Mouse (Mus musculus): ENCODE data around the gene Gm3250. TPM values are rescaled to one million over a fixed set of nuclear protein-coding genes. Genes with fewer than 3 reads are reported as not detected.

The Gm3250 gene
- polyA plus RNA-seq, 1 experiment from 2014 or later = not detected

Other genes starting within 250 kb of the Gm3250 start
- gene Pttg1ip, start 200.8 kb downstream of the Gm3250 start, polyA plus RNA-seq (2015; fragmentation: Nextera tagmentation; extraction: Ambion mirVana) = 87.3 and 94.5 TPM in 2 replicates
- gene Sumo3, start 176.4 kb downstream of the Gm3250 start, polyA plus RNA-seq (2015; fragmentation: Nextera tagmentation; extraction: Ambion mirVana) = 82.3 and 92.2 TPM in 2 replicates
- gene Gm49325, start 176.3 kb downstream of the Gm3250 start, polyA plus RNA-seq (2015; fragmentation: Nextera tagmentation; extraction: Ambion mirVana) = 0.61 TPM in 1 of 2 replicates, not detected in the other
- 43.7 and 46.3 TPM in 2 replicates for gene Ube2g2, start 160.3 kb downstream of the Gm3250 start, polyA plus RNA-seq (2015; fragmentation: Nextera tagmentation; extraction: Ambion mirVana)
- 0.05 TPM in 1 of 2 replicates, not detected in the other for gene Tspear, start 96.0 kb downstream of the Gm3250 start, polyA plus RNA-seq (2015; fragmentation: Nextera tagmentation; extraction: Ambion mirVana)
- not detected in 2 replicates for gene Gm19402, start 91.8 kb downstream of the Gm3250 start, polyA plus RNA-seq (2015; fragmentation: Nextera tagmentation; extraction: Ambion mirVana)
- gene Gm9508, start 85.3 kb downstream of the Gm3250 start, polyA plus RNA-seq (2015; fragmentation: Nextera tagmentation; extraction: Ambion mirVana) = not detected in 2 replicates
- not detected in 2 replicates for gene Gm10272, start 75.9 kb downstream of the Gm3250 start, polyA plus RNA-seq (2015; fragmentation: Nextera tagmentation; extraction: Ambion mirVana)
- gene Gm10024, start 71.1 kb downstream of the Gm3250 start, polyA plus RNA-seq (2015; fragmentation: Nextera tagmentation; extraction: Ambion mirVana) = not detected in 2 replicates
- gene Gm10142, start 66.7 kb downstream of the Gm3250 start, polyA plus RNA-seq (2015; fragmentation: Nextera tagmentation; extraction: Ambion mirVana) = not detected in 2 replicates
- not detected in 2 replicates for gene Krtap12-1, start 61.9 kb downstream of the Gm3250 start, polyA plus RNA-seq (2015; fragmentation: Nextera tagmentation; extraction: Ambion mirVana)
- gene Gm10100, start 56.1 kb downstream of the Gm3250 start, polyA plus RNA-seq (2015; fragmentation: Nextera tagmentation; extraction: Ambion mirVana) = not detected in 2 replicates
- not detected in 2 replicates for gene Gm18596, start 39.9 kb downstream of the Gm3250 start, polyA plus RNA-seq (2015; fragmentation: Nextera tagmentation; extraction: Ambion mirVana)
- gene Gm9736, start 31.2 kb downstream of the Gm3250 start, polyA plus RNA-seq (2015; fragmentation: Nextera tagmentation; extraction: Ambion mirVana) = not detected in 2 replicates
- gene Gm3233, start 22.9 kb downstream of the Gm3250 start, polyA plus RNA-seq (2015; fragmentation: Nextera tagmentation; extraction: Ambion mirVana) = not detected in 2 replicates
- gene Gm3238, start 11.2 kb downstream of the Gm3250 start, polyA plus RNA-seq (2015; fragmentation: Nextera tagmentation; extraction: Ambion mirVana) = not detected in 2 replicates
- gene Gm7138, start 5.6 kb downstream of the Gm3250 start, polyA plus RNA-seq (2015; fragmentation: Nextera tagmentation; extraction: Ambion mirVana) = not detected in 2 replicates
- gene Gm7137, start 5.7 kb upstream of the Gm3250 start, polyA plus RNA-seq (2015; fragmentation: Nextera tagmentation; extraction: Ambion mirVana) = not detected in 2 replicates
- gene Gm9639, start 12.5 kb upstream of the Gm3250 start, polyA plus RNA-seq (2015; fragmentation: Nextera tagmentation; extraction: Ambion mirVana) = not detected in 2 replicates
- gene Gm19668, start 16.6 kb upstream of the Gm3250 start, polyA plus RNA-seq (2015; fragmentation: Nextera tagmentation; extraction: Ambion mirVana) = not detected in 2 replicates
- gene Gm9507, start 29.3 kb upstream of the Gm3250 start, polyA plus RNA-seq (2015; fragmentation: Nextera tagmentation; extraction: Ambion mirVana) = not detected in 2 replicates
- gene Gm2696, start 32.1 kb upstream of the Gm3250 start, polyA plus RNA-seq (2015; fragmentation: Nextera tagmentation; extraction: Ambion mirVana) = not detected in 2 replicates
- not detected in 2 replicates for gene Krtap10-4, start 44.6 kb upstream of the Gm3250 start, polyA plus RNA-seq (2015; fragmentation: Nextera tagmentation; extraction: Ambion mirVana)
- not detected in 2 replicates for gene Krtap10-10, start 53.4 kb upstream of the Gm3250 start, polyA plus RNA-seq (2015; fragmentation: Nextera tagmentation; extraction: Ambion mirVana)
- not detected in 2 replicates for gene Gm36176, start 64.3 kb upstream of the Gm3250 start, polyA plus RNA-seq (2015; fragmentation: Nextera tagmentation; extraction: Ambion mirVana)
- gene Gm10318, start 70.3 kb upstream of the Gm3250 start, polyA plus RNA-seq (2015; fragmentation: Nextera tagmentation; extraction: Ambion mirVana) = not detected in 2 replicates
- not detected in 2 replicates for gene Gm3285, start 79.4 kb upstream of the Gm3250 start, polyA plus RNA-seq (2015; fragmentation: Nextera tagmentation; extraction: Ambion mirVana)
- 16.5 and 18.6 TPM in 2 replicates for gene Lrrc3, start 120.0 kb upstream of the Gm3250 start, polyA plus RNA-seq (2015; fragmentation: Nextera tagmentation; extraction: Ambion mirVana)
- 2.7 and 3.0 TPM in 2 replicates for gene Trpm2, start 188.0 kb upstream of the Gm3250 start, polyA plus RNA-seq (2015; fragmentation: Nextera tagmentation; extraction: Ambion mirVana)
- gene 1810043G02Rik, start 196.0 kb upstream of the Gm3250 start, polyA plus RNA-seq (2015; fragmentation: Nextera tagmentation; extraction: Ambion mirVana) = 3.7 and 4.0 TPM in 2 replicates
- gene Pfkl, start 227.5 kb upstream of the Gm3250 start, polyA plus RNA-seq (2015; fragmentation: Nextera tagmentation; extraction: Ambion mirVana) = 83.0 and 83.2 TPM in 2 replicates

Data from liver, embryonic 16.5 days (tissue).